ENCODE assay signal across 11 mouse cellular contexts in genomic region chr6:89407247-89407889, GRCm38 (mm10). TPM values are rescaled to one million over a fixed set of nuclear protein-coding genes. Genes with fewer than 3 reads are reported as not detected.
DNase-seq lines count a peak whose midpoint lies in the region; ATAC-seq and TF ChIP-seq lines count a peak whose summit lies in the region.
"Had no signal": no experiment of that assay in that cellular context is flagged by ENCODE, and none has a peak within 500 bp of the region (broad histone marks: within the 10 kb centered on the region; RNA-seq: fewer than 3 reads in every experiment).

No protein-coding gene starts in this region.

- 0 out of 2 replicates have a peak, but pooled peaks have one; percentile 41 for ATAC-seq in forebrain, embryonic 12.5 days (ENCODE audit: low FRiP score)
- peak; percentile 40; the same call in 1 of the 2 replicates for ATAC-seq in midbrain, embryonic 13.5 days
- no peak for ATAC-seq in midbrain, embryonic 11.5 days (ENCODE audit: low FRiP score)
- peak; percentile 60; the same call in 1 of the 2 replicates for ATAC-seq in intestine, embryonic 16.5 days

- H3K4me1 ChIP-seq in forebrain, embryonic 12.5 days, result peaks cover 7% of the 10 kb centered on the region
- H3K4me1 ChIP-seq in forebrain, embryonic 10.5 days, result peaks cover 13% of the 10 kb centered on the region; the same call in 1 of the 2 replicates
- H3K4me1 ChIP-seq in midbrain, embryonic 13.5 days (replicated peaks), result peaks cover 10% of the 10 kb centered on the region
- H3K4me1 ChIP-seq in midbrain, embryonic 11.5 days (ENCODE audit: control insufficient read depth, insufficient read depth, low read length), result peaks cover 5% of the 10 kb centered on the region; the same call in 1 of the 2 replicates
- no peaks in the 10 kb centered on the region for H3K4me1 ChIP-seq in intestine, embryonic 16.5 days (ENCODE audit: control insufficient read depth, insufficient read depth, low read length)
- H3K4me1 ChIP-seq: kidney, embryonic 15.5 days had no signal

- H3K4me3 ChIP-seq in forebrain, embryonic 12.5 days (replicated peaks), result no peak overlapping the region
- no peak overlapping the region for H3K4me3 ChIP-seq in forebrain, embryonic 10.5 days
- no peak overlapping the region for H3K4me3 ChIP-seq in midbrain, embryonic 13.5 days (replicated peaks)
- no peak overlapping the region for H3K4me3 ChIP-seq in midbrain, embryonic 11.5 days (ENCODE audit: low read depth, low read length)
- H3K4me3 ChIP-seq in intestine, embryonic 16.5 days (ENCODE audit: low read length), result no peak overlapping the region
- no peak overlapping the region for H3K4me3 ChIP-seq in gastrocnemius, adult 2 months
- H3K4me3 ChIP-seq: kidney, embryonic 15.5 days had no signal

- intact Hi-C loops in gastrocnemius, adult 2 months (cut with DNase I), result no loop called here

- no peaks in the 10 kb centered on the region for H3K9me3 ChIP-seq in forebrain, embryonic 12.5 days
- no peaks in the 10 kb centered on the region for H3K9me3 ChIP-seq in forebrain, embryonic 10.5 days
- no peaks in the 10 kb centered on the region for H3K9me3 ChIP-seq in midbrain, embryonic 13.5 days
- no peaks in the 10 kb centered on the region for H3K9me3 ChIP-seq in midbrain, embryonic 11.5 days (ENCODE audit: control insufficient read depth, low read length)
- no peaks in the 10 kb centered on the region for H3K9me3 ChIP-seq in intestine, embryonic 16.5 days (ENCODE audit: control insufficient read depth, low read length)
- H3K9me3 ChIP-seq: kidney, embryonic 15.5 days had no signal

- WGBS in forebrain, embryonic 12.5 days, result 66% methylated on average over 3 of the region's 3 CpGs
- WGBS in forebrain, embryonic 10.5 days, result 65% methylated on average over 3 of the region's 3 CpGs
- 48% methylated on average over 3 of the region's 3 CpGs for WGBS in midbrain, embryonic 13.5 days
- 61% methylated on average over 3 of the region's 3 CpGs for WGBS in midbrain, embryonic 11.5 days
- WGBS in intestine, embryonic 16.5 days, result 71% methylated on average over 3 of the region's 3 CpGs

- no peak overlapping the region for H3K27ac ChIP-seq in forebrain, embryonic 12.5 days
- H3K27ac ChIP-seq in forebrain, embryonic 10.5 days, result no peak overlapping the region
- peak overlapping the region; percentile 61; the same call in 1 of the 2 replicates for H3K27ac ChIP-seq in midbrain, embryonic 13.5 days
- H3K27ac ChIP-seq in midbrain, embryonic 11.5 days (ENCODE audit: low read depth, low read length), result no peak overlapping the region
- H3K27ac ChIP-seq in intestine, embryonic 16.5 days (ENCODE audit: low read length), result no peak overlapping the region
- H3K27ac ChIP-seq in gastrocnemius, adult 2 months, result no peak overlapping the region
- H3K27ac ChIP-seq: kidney, embryonic 15.5 days had no signal

- no peaks in the 10 kb centered on the region for H3K36me3 ChIP-seq in forebrain, embryonic 12.5 days (replicated peaks)
- no peaks in the 10 kb centered on the region for H3K36me3 ChIP-seq in forebrain, embryonic 10.5 days (replicated peaks)
- H3K36me3 ChIP-seq in midbrain, embryonic 13.5 days, result no peaks in the 10 kb centered on the region
- H3K36me3 ChIP-seq in midbrain, embryonic 11.5 days (ENCODE audit: control insufficient read depth, insufficient read depth, low read length), result no peaks in the 10 kb centered on the region
- no peaks in the 10 kb centered on the region for H3K36me3 ChIP-seq in intestine, embryonic 16.5 days (ENCODE audit: control insufficient read depth, insufficient read depth, low read length)
- H3K36me3 ChIP-seq: kidney, embryonic 15.5 days had no signal

- H3K4me2 ChIP-seq in forebrain, embryonic 12.5 days, result no peak overlapping the region
- H3K4me2 ChIP-seq in midbrain, embryonic 13.5 days (replicated peaks), result no peak overlapping the region
- H3K4me2 ChIP-seq in midbrain, embryonic 11.5 days, result no peak overlapping the region
- H3K4me2 ChIP-seq in intestine, embryonic 16.5 days (ENCODE audit: low read depth, low read length), result no peak overlapping the region
- H3K4me2 ChIP-seq: kidney, embryonic 15.5 days had no signal

- no peak for DNase-seq in forebrain, embryonic 10.5 days (ENCODE audit: extremely low spot score, low spot score)
- DNase-seq in midbrain, embryonic 11.5 days (ENCODE audit: low spot score, missing footprints), result no peak
- no peak for DNase-seq in right cerebral cortex, postnatal 4 days
- no peak for DNase-seq in gastrocnemius, adult 2 months
- DNase-seq: heart, adult 11 months; thymus, adult 18-20 months had no signal

- no peak for TF ChIP-seq CTCF in gastrocnemius, adult 2 months (IDR thresholded peaks at IDR 0.05)

- peaks cover 6% of the 10 kb centered on the region; the same call in 1 of the 2 replicates for H3K27me3 ChIP-seq in forebrain, embryonic 12.5 days
- H3K27me3 ChIP-seq in forebrain, embryonic 10.5 days (ENCODE audit: poor library complexity, severe bottlenecking), result no peaks in the 10 kb centered on the region
- no peaks in the 10 kb centered on the region; the same call in 1 of the 2 replicates for H3K27me3 ChIP-seq in midbrain, embryonic 13.5 days
- no peaks in the 10 kb centered on the region for H3K27me3 ChIP-seq in midbrain, embryonic 11.5 days (ENCODE audit: control insufficient read depth, insufficient read depth, low read length)
- H3K27me3 ChIP-seq in intestine, embryonic 16.5 days (replicated peaks; ENCODE audit: control insufficient read depth, insufficient read depth, low read length), result no peaks in the 10 kb centered on the region
- H3K27me3 ChIP-seq: CH12.LX; kidney, embryonic 15.5 days had no signal

- no peak overlapping the region for H3K9ac ChIP-seq in forebrain, embryonic 12.5 days
- H3K9ac ChIP-seq in midbrain, embryonic 13.5 days (replicated peaks), result no peak overlapping the region
- H3K9ac ChIP-seq in midbrain, embryonic 11.5 days (ENCODE audit: low read length), result no peak overlapping the region
- no peak overlapping the region for H3K9ac ChIP-seq in intestine, embryonic 16.5 days (ENCODE audit: low read depth, low read length)
- H3K9ac ChIP-seq: kidney, embryonic 15.5 days had no signal

RNA-seq across cellular contexts. Expression of gene Plxna1, which starts 44.9 kb away (rescaled TPM):
- 52.3 and 56.8 TPM in 2 replicates for polyA plus RNA-seq in forebrain, embryonic 12.5 days (2016; fragmentation: Nextera tagmentation; extraction: Ambion mirVana)
- 22.4 and 26.6 TPM in 2 replicates for polyA plus RNA-seq in forebrain, embryonic 10.5 days (2016; fragmentation: Nextera tagmentation; extraction: Ambion mirVana)
- 53.1 and 69.4 TPM in 2 replicates for polyA plus RNA-seq in midbrain, embryonic 13.5 days (2015; fragmentation: Nextera tagmentation; extraction: Ambion mirVana)
- polyA plus RNA-seq in midbrain, embryonic 11.5 days (2014; fragmentation: Nextera tagmentation; extraction: Ambion mirVana), result 24.5 and 29.1 TPM in 2 replicates
- polyA plus RNA-seq in intestine, embryonic 16.5 days (2015; fragmentation: Nextera tagmentation; extraction: Ambion mirVana), result 5.4 and 6.5 TPM in 2 replicates
- 10 to 100 TPM; 10.9 to 13.0 TPM for total RNA-seq in gastrocnemius, adult 2 months (2021)
